In the genomic region with DNA sequence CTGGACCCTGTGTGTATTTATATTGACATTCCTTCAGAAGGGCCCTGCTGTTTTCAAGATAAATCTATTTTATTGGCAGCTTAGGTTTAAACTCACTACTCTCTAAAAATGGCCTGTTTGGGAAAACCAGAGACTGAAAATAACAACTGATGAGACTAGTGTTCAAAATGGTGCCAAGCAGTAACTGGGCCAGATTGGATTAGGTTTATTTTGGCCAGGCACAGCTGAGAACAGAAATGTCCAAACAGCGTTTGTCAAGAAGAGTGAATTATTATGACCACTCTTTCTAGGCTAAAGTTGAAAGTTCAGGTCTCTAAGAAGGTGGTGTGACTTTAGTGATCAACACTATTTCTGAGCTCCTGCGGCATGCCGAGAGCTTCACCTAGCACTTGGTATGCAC, we compare ENCODE assay signal across 16 mouse cellular contexts. TPM values are rescaled to one million over a fixed set of nuclear protein-coding genes. Genes with fewer than 3 reads are reported as not detected.
DNase-seq lines count a peak whose midpoint lies in the region; ATAC-seq and TF ChIP-seq lines count a peak whose summit lies in the region.
"Had no signal": no experiment of that assay in that cellular context is flagged by ENCODE, and none has a peak within 500 bp of the region (broad histone marks: within the 10 kb centered on the region; RNA-seq: fewer than 3 reads in every experiment).

No protein-coding gene starts in this region.

- H3K36me3 ChIP-seq in hindbrain, embryonic 13.5 days, result no peaks in the 10 kb centered on the region
- H3K36me3 ChIP-seq in hindbrain, postnatal 0 days (ENCODE audit: insufficient read depth, low read length), result no peaks in the 10 kb centered on the region
- no peaks in the 10 kb centered on the region for H3K36me3 ChIP-seq in neural tube, embryonic 15.5 days
- H3K36me3 ChIP-seq: embryonic facial prominence, embryonic 13.5 days; intestine, embryonic 15.5 days; midbrain, embryonic 10.5 days; neural tube, embryonic 13.5 days had no signal

- no peak overlapping the region for H3K4me3 ChIP-seq in hindbrain, embryonic 13.5 days
- H3K4me3 ChIP-seq in hindbrain, postnatal 0 days (ENCODE audit: low read length), result no peak overlapping the region
- H3K4me3 ChIP-seq in neural tube, embryonic 15.5 days (replicated peaks), result no peak overlapping the region
- H3K4me3 ChIP-seq in layer of hippocampus, adult 2 months, result no peak overlapping the region
- H3K4me3 ChIP-seq: embryonic facial prominence, embryonic 13.5 days; intestine, embryonic 15.5 days; midbrain, embryonic 10.5 days; neural tube, embryonic 13.5 days had no signal

- H3K27me3 ChIP-seq in hindbrain, embryonic 13.5 days, result no peaks in the 10 kb centered on the region
- H3K27me3 ChIP-seq in hindbrain, postnatal 0 days (ENCODE audit: insufficient read depth, low read length), result no peaks in the 10 kb centered on the region
- H3K27me3 ChIP-seq in neural tube, embryonic 15.5 days (replicated peaks), result no peaks in the 10 kb centered on the region
- H3K27me3 ChIP-seq: embryonic facial prominence, embryonic 13.5 days; intestine, embryonic 15.5 days; neural tube, embryonic 13.5 days had no signal

- H3K9me3 ChIP-seq in hindbrain, embryonic 13.5 days, result no peaks in the 10 kb centered on the region
- no peaks in the 10 kb centered on the region for H3K9me3 ChIP-seq in hindbrain, postnatal 0 days (ENCODE audit: low read length)
- no peaks in the 10 kb centered on the region for H3K9me3 ChIP-seq in neural tube, embryonic 15.5 days (replicated peaks)
- H3K9me3 ChIP-seq: embryonic facial prominence, embryonic 13.5 days; intestine, embryonic 15.5 days; midbrain, embryonic 10.5 days; neural tube, embryonic 13.5 days had no signal

- H3K9ac ChIP-seq in hindbrain, embryonic 13.5 days, result no peak overlapping the region
- H3K9ac ChIP-seq in hindbrain, postnatal 0 days (replicated peaks; ENCODE audit: low read length), result no peak overlapping the region
- H3K9ac ChIP-seq in neural tube, embryonic 15.5 days (replicated peaks), result no peak overlapping the region
- H3K9ac ChIP-seq: embryonic facial prominence, embryonic 13.5 days; intestine, embryonic 15.5 days; liver, embryonic 14.5 days; neural tube, embryonic 13.5 days had no signal

- ATAC-seq in hindbrain, embryonic 13.5 days (ENCODE audit: low FRiP score), result no peak
- no peak for ATAC-seq in hindbrain, postnatal 0 days
- ATAC-seq in neural tube, embryonic 15.5 days (ENCODE audit: low FRiP score), result no peak
- ATAC-seq: intestine, embryonic 15.5 days had no signal

- peaks cover 7% of the 10 kb centered on the region; the same call in 1 of the 2 replicates for H3K4me1 ChIP-seq in hindbrain, embryonic 13.5 days (replicated peaks)
- no peaks in the 10 kb centered on the region for H3K4me1 ChIP-seq in hindbrain, postnatal 0 days (ENCODE audit: insufficient read depth, low read length)
- H3K4me1 ChIP-seq in neural tube, embryonic 15.5 days, result 0 out of 2 replicates have a peak, but pooled peaks cover 7% of the 10 kb centered on the region
- H3K4me1 ChIP-seq: embryonic facial prominence, embryonic 13.5 days; intestine, embryonic 15.5 days; midbrain, embryonic 10.5 days had no signal

- H3K4me2 ChIP-seq in hindbrain, embryonic 13.5 days, result no peak overlapping the region
- H3K4me2 ChIP-seq in hindbrain, postnatal 0 days (ENCODE audit: low read depth, low read length), result no peak overlapping the region
- H3K4me2 ChIP-seq in neural tube, embryonic 15.5 days, result no peak overlapping the region; the same call in 1 of the 2 replicates
- H3K4me2 ChIP-seq: embryonic facial prominence, embryonic 13.5 days; intestine, embryonic 15.5 days had no signal

- 86% methylated on average over 3 of the region's 3 CpGs for WGBS in hindbrain, embryonic 13.5 days
- WGBS in hindbrain, postnatal 0 days, result 88% methylated on average over 3 of the region's 3 CpGs
- WGBS in neural tube, embryonic 15.5 days, result 87% methylated on average over 3 of the region's 3 CpGs

- no peak for TF ChIP-seq CTCF in hindbrain, postnatal 0 days (IDR thresholded peaks at IDR 0.05; ENCODE audit: low read depth)
- no peak for TF ChIP-seq CTCF in layer of hippocampus, adult 2 months (conservative IDR thresholded peaks at IDR 0.05)

- peak; percentile 85 for DNase-seq in heart, adult 11 months
- DNase-seq in heart, postnatal 4 days, result no peak
- no peak for DNase-seq in hindbrain, postnatal 0 days (ENCODE audit: low spot score)
- no peak for DNase-seq in neural tube, embryonic 10.5 days (ENCODE audit: extremely low spot score, low spot score)
- no peak for DNase-seq in layer of hippocampus, adult 2 months (ENCODE audit: low spot score in 2 of 2)
- DNase-seq: cerebellum, adult 9-10 months; lung, postnatal 14 days had no signal

- H3K27ac ChIP-seq in hindbrain, embryonic 13.5 days, result 0 out of 2 replicates have a peak overlapping the region, but pooled peaks have one; percentile 0
- no peak overlapping the region for H3K27ac ChIP-seq in hindbrain, postnatal 0 days
- H3K27ac ChIP-seq in neural tube, embryonic 15.5 days (replicated peaks), result 0 out of 2 replicates have a peak overlapping the region, but pooled peaks have one; percentile 6
- no peak overlapping the region for H3K27ac ChIP-seq in layer of hippocampus, adult 2 months
- H3K27ac ChIP-seq: embryonic facial prominence, embryonic 13.5 days; intestine, embryonic 15.5 days; liver, embryonic 14.5 days; midbrain, embryonic 10.5 days; neural tube, embryonic 13.5 days; stomach, postnatal 0 days had no signal

RNA-seq across cellular contexts. Expression of a gene that starts 0.5 kb away (rescaled TPM):
- 1 to 10 TPM; 5.8 to 6.0 TPM for total RNA-seq in heart, postnatal 4 days (2021)
- polyA plus RNA-seq in hindbrain, embryonic 13.5 days (2015; fragmentation: Nextera tagmentation; extraction: Ambion mirVana), result 0.05 and 0.19 TPM in 2 replicates
- 0.05 and 0.97 TPM in 2 replicates for total RNA-seq in hindbrain, postnatal 0 days (2014; rRNA removed)
- 0.08 TPM in 2 replicates for polyA plus RNA-seq in hindbrain, postnatal 0 days (2015; fragmentation: Nextera tagmentation; extraction: Ambion mirVana)
- polyA plus RNA-seq in neural tube, embryonic 15.5 days (2015; fragmentation: Nextera tagmentation; extraction: Ambion mirVana), result 0.31 and 0.84 TPM in 2 replicates
- total RNA-seq in layer of hippocampus, adult 2 months (2021), result not detected
- total RNA-seq: left cerebral cortex, postnatal 4 days had no signal

Comparison
In these comparisons a context has a peak if more than half of its experiments do, and no peak if none do; other contexts are left out.
1. H3K27ac ChIP-seq: peak in hindbrain, embryonic 13.5 days (single experiment) and neural tube, embryonic 15.5 days (single experiment); none in hindbrain, postnatal 0 days (single experiment) and layer of hippocampus, adult 2 months (single experiment).